In genomic region chr11:84823484-84823897, GRCm38 (mm10) we compare ENCODE assay signal across 12 mouse cellular contexts. TPM values are rescaled to one million over a fixed set of nuclear protein-coding genes. Genes with fewer than 3 reads are reported as not detected.
DNase-seq lines count a peak whose midpoint lies in the region; ATAC-seq and TF ChIP-seq lines count a peak whose summit lies in the region.
"Had no signal": no experiment of that assay in that cellular context is flagged by ENCODE, and none has a peak within 500 bp of the region (broad histone marks: within the 10 kb centered on the region; RNA-seq: fewer than 3 reads in every experiment).

No protein-coding gene starts in this region.

- WGBS in lung, embryonic 14.5 days = 38% methylated on average over 10 of the region's 10 CpGs

- 0 out of 2 replicates have a peak overlapping the region, but pooled peaks have one; percentile 46 for H3K27ac ChIP-seq in lung, embryonic 14.5 days (ENCODE audit: low read depth)
- H3K27ac ChIP-seq: forebrain, embryonic 15.5 days; layer of hippocampus, adult 2 months had no signal

- H3K4me3 ChIP-seq in lung, embryonic 14.5 days (ENCODE audit: low read depth, low read length) = peak overlapping the region; percentile 2; the same call in 1 of the 2 replicates
- H3K4me3 ChIP-seq in erythroblast, embryonic 14.5 days (replicated peaks) = peak overlapping the region; percentile 86
- H3K4me3 ChIP-seq: forebrain, embryonic 15.5 days; layer of hippocampus, adult 2 months had no signal

- DNase-seq in lung, embryonic 14.5 days = no peak
- no peak for DNase-seq in lung, postnatal 25 days (ENCODE audit: low spot score)
- peak; percentile 42 to 55 for DNase-seq in heart, postnatal 36 days
- DNase-seq in spleen, postnatal 36 days (ENCODE audit: low spot score in 2 of 2) = peak; percentile 77 to 89
- DNase-seq in urinary bladder, adult 2 months (ENCODE audit: low spot score) = no peak
- no peak for DNase-seq in kidney, adult 18-20 months
- DNase-seq in layer of hippocampus, postnatal 10 days (ENCODE audit: low spot score in 2 of 2) = no peak
- DNase-seq: retina, postnatal 1 day had no signal

- peak overlapping the region; percentile 39; the same call in 1 of the 2 replicates for H3K4me2 ChIP-seq in lung, embryonic 14.5 days
- H3K4me2 ChIP-seq: forebrain, embryonic 15.5 days; midbrain, embryonic 11.5 days had no signal

- H3K36me3 ChIP-seq in lung, embryonic 14.5 days (ENCODE audit: insufficient read depth) = no peaks in the 10 kb centered on the region
- peaks cover 100% of the 10 kb centered on the region for H3K36me3 ChIP-seq in erythroblast, embryonic 14.5 days (ENCODE audit: control insufficient read depth)
- H3K36me3 ChIP-seq: forebrain, embryonic 15.5 days had no signal

- no peak; the same call in 1 of the 2 replicates for ATAC-seq in lung, embryonic 14.5 days (ENCODE audit: insufficient read depth)
- ATAC-seq: forebrain, embryonic 15.5 days had no signal

- 0 out of 2 replicates have a peak, but pooled peaks cover 2% of the 10 kb centered on the region for H3K4me1 ChIP-seq in lung, embryonic 14.5 days (ENCODE audit: insufficient read depth)
- H3K4me1 ChIP-seq in erythroblast, embryonic 14.5 days (ENCODE audit: control insufficient read depth) = peaks cover 88% of the 10 kb centered on the region

- H3K9me3 ChIP-seq in lung, embryonic 14.5 days (ENCODE audit: low read depth, low read length) = no peaks in the 10 kb centered on the region
- no peaks in the 10 kb centered on the region for H3K9me3 ChIP-seq in erythroblast, embryonic 14.5 days (ENCODE audit: control insufficient read depth, low read length)
- H3K9me3 ChIP-seq: forebrain, embryonic 15.5 days had no signal

- intact Hi-C loops in heart, postnatal 36 days (cut with DNase I) = no loop called here

- H3K9ac ChIP-seq in lung, embryonic 14.5 days = peak overlapping the region; percentile 20; the same call in 1 of the 2 replicates
- H3K9ac ChIP-seq: forebrain, embryonic 15.5 days had no signal

- H3K27me3 ChIP-seq in lung, embryonic 14.5 days (ENCODE audit: insufficient read depth, low read length) = no peaks in the 10 kb centered on the region
- no peaks in the 10 kb centered on the region for H3K27me3 ChIP-seq in erythroblast, embryonic 14.5 days (ENCODE audit: control insufficient read depth)
- H3K27me3 ChIP-seq: forebrain, embryonic 15.5 days had no signal

- TF ChIP-seq CTCF in lung, embryonic 14.5 days (IDR thresholded peaks at IDR 0.05; ENCODE audit: low read depth) = no peak

RNA-seq across cellular contexts. Expression of gene Mrm1, which starts 4.2 kb away (rescaled TPM):
- 7.6 and 12.1 TPM in 2 replicates for polyA plus RNA-seq in lung, embryonic 14.5 days (2014; fragmentation: Nextera tagmentation; extraction: Ambion mirVana)
- 2.5 and 2.6 TPM in 2 replicates for polyA plus RNA-seq in erythroblast, embryonic 14.5 days (2012)
- total RNA-seq in heart, postnatal 36 days (2021) = 10 to 100 TPM; 14.2 to 17.6 TPM
- 10.8 and 13.1 TPM in 2 replicates for polyA plus RNA-seq in urinary bladder, adult 2 months (2012; rRNA removed)
- 10 to 100 TPM; 14.3 to 19.4 TPM for total RNA-seq in layer of hippocampus, postnatal 10 days (2021)

RNA-seq across cellular contexts. Expression of gene Dhrs11, which starts 5.3 kb away (rescaled TPM):
- polyA plus RNA-seq in lung, embryonic 14.5 days (2014; fragmentation: Nextera tagmentation; extraction: Ambion mirVana) = 11.1 and 11.4 TPM in 2 replicates
- 45.7 and 48.5 TPM in 2 replicates for polyA plus RNA-seq in erythroblast, embryonic 14.5 days (2012)
- total RNA-seq in heart, postnatal 36 days (2021) = 100 to 1,000 TPM; 102 to 108 TPM
- polyA plus RNA-seq in urinary bladder, adult 2 months (2012; rRNA removed) = 13.5 and 15.8 TPM in 2 replicates
- total RNA-seq in layer of hippocampus, postnatal 10 days (2021) = 1 to 10 TPM; 4.9 to 6.6 TPM

RNA-seq across cellular contexts. Expression of gene Ggnbp2, which starts 47.1 kb away (rescaled TPM):
- 63.7 and 64.2 TPM in 2 replicates for polyA plus RNA-seq in lung, embryonic 14.5 days (2014; fragmentation: Nextera tagmentation; extraction: Ambion mirVana)
- polyA plus RNA-seq in erythroblast, embryonic 14.5 days (2012) = 10.5 and 13.1 TPM in 2 replicates
- total RNA-seq in heart, postnatal 36 days (2021) = 10 to 100 TPM; 48.3 to 48.8 TPM
- 85.6 and 91.4 TPM in 2 replicates for polyA plus RNA-seq in urinary bladder, adult 2 months (2012; rRNA removed)
- total RNA-seq in layer of hippocampus, postnatal 10 days (2021) = 10 to 100 TPM; 89.3 to 92.2 TPM

RNA-seq across cellular contexts. Expression of gene Myo19, which starts 56.5 kb away (rescaled TPM):
- polyA plus RNA-seq in lung, embryonic 14.5 days (2014; fragmentation: Nextera tagmentation; extraction: Ambion mirVana) = 11.7 and 12.6 TPM in 2 replicates
- polyA plus RNA-seq in erythroblast, embryonic 14.5 days (2012) = 1.1 and 1.2 TPM in 2 replicates
- total RNA-seq in heart, postnatal 36 days (2021) = 1 to 10 TPM; 5.5 to 5.8 TPM
- 14.5 and 17.4 TPM in 2 replicates for polyA plus RNA-seq in urinary bladder, adult 2 months (2012; rRNA removed)
- total RNA-seq in layer of hippocampus, postnatal 10 days (2021) = 10 to 100 TPM; 12.0 to 14.0 TPM

RNA-seq across cellular contexts. Expression of gene Pigw, which starts 56.6 kb away (rescaled TPM):
- polyA plus RNA-seq in lung, embryonic 14.5 days (2014; fragmentation: Nextera tagmentation; extraction: Ambion mirVana) = 1.9 and 2.9 TPM in 2 replicates
- polyA plus RNA-seq in erythroblast, embryonic 14.5 days (2012) = 0.11 and 0.14 TPM in 2 replicates
- total RNA-seq in heart, postnatal 36 days (2021) = 1 to 10 TPM; 4.7 to 7.6 TPM
- 5.7 and 8.2 TPM in 2 replicates for polyA plus RNA-seq in urinary bladder, adult 2 months (2012; rRNA removed)
- 1 to 10 TPM; 8.8 to 9.4 TPM for total RNA-seq in layer of hippocampus, postnatal 10 days (2021)

Comparison
In these comparisons a context has a peak if more than half of its experiments do, and no peak if none do; other contexts are left out.
1. DNase-seq: peak in heart, postnatal 36 days (2 of 2) and spleen, postnatal 36 days (2 of 2); none in lung, embryonic 14.5 days (single experiment), lung, postnatal 25 days (single experiment), urinary bladder, adult 2 months (single experiment), kidney, adult 18-20 months (single experiment) and layer of hippocampus, postnatal 10 days (0 of 2).